Mouse (Mus musculus) right cerebral cortex, adult 18-20 months (tissue): ENCODE measurements around the gene Gm4969.
"Not testable (repeated sequence)": the region's sequence is repeated elsewhere in the genome, so short reads cannot be mapped to it uniquely, and the experiment has no call there.

ENCODE experiments used
- DNase-seq: peaks from one replicate; pipeline ENCODE4 v3.0.0; 2022; ENCODE audit warnings: mixed read lengths

Gm4969 gene

GRCm38 (mm10) chr7:19092381-19093173, 25.6 kb downstream of the Gm4969 start:
- DNase-seq, result no peak

DNA sequence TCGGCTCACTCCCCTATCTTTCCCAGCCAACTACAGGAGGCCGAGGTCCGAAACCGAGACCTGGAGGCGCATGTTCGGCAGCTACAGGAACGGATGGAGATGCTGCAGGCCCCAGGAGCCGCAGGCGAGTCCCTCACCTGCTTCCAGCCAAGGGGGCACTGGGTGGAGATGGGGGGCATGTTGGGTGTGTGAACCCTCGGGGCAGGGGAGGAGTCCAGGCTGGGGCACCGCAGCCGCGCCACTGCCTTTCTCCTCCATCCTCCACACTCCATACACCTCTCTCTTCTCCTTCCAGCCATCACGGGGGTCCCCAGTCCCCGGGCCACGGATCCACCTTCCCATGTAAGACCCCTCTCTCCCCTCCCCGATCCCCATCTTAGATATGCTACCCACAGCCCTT, 26.3 kb downstream of the Gm4969 start:
- DNase-seq, result no peak

GRCm38 (mm10) chr7:19088813-19089212, 29.4 kb downstream of the Gm4969 start:
- peak; percentile 61 for DNase-seq

DNA sequence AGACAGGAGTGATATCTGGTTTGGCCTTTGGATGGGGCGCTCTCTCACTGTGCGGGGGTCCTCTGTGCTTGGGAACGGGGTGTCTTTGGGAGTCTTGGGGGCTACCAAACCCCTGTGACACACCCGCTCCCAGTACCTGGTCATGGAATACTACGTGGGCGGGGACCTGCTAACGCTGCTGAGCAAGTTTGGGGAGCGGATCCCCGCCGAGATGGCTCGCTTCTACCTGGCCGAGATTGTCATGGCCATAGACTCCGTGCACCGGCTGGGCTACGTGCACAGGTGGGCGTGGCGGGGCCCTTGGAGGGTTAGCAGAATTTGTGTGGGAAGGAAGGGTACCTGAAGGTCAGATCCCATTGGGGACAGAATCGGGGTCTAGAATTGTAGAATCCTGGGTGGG, 31.4 kb downstream of the Gm4969 start:
- DNase-seq, result no peak

DNA sequence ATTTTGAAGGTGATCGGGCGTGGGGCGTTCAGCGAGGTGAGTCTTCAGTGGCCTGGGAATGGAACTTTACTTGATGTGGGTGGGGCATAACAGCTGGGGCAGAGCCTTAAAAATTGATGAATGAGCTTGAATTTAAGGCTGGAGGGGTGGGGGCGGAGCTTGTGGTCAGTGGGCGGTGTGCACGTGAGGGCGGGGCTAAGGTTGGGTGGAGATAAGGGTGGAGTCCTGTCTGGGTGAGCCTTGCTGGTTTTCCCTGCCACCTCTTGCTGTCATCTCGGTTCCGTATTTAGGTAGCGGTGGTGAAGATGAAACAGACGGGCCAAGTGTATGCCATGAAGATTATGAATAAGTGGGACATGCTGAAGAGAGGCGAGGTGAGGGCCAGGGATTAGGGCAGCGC, 32.1 kb downstream of the Gm4969 start:
- no peak for DNase-seq

GRCm38 (mm10) chr7:19085495-19085894, 32.7 kb downstream of the Gm4969 start:
- DNase-seq, result no peak

- no peak for DNase-seq
Observed at GRCm38 (mm10) chr7:19084921-19085473, 33.2 kb downstream of the Gm4969 start.

GRCm38 (mm10) chr7:19084277-19084771, 33.8 kb downstream of the Gm4969 start:
- no peak for DNase-seq

DNA sequence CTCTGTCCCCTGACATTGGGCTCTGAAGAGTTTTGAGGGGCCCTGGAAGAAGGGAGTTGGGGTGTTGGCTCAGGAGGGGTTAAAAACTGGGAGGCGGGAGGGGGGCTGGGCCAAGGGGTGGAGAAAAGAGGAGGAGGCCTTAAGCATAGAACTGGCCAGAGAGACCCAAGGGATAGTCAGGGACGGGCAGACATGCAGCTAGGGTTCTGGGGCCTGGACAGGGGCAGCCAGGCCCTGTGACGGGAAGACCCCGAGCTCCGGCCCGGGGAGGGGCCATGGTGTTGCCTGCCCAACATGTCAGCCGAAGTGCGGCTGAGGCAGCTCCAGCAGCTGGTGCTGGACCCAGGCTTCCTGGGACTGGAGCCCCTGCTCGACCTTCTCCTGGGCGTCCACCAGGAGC, 34.5 kb downstream of the Gm4969 start, which contains the start of gene Dmpk:
Gene Dmpk (plus strand): TSS at position 149 of the 400 bp plus-strand sequence.
- no peak for DNase-seq

DNA sequence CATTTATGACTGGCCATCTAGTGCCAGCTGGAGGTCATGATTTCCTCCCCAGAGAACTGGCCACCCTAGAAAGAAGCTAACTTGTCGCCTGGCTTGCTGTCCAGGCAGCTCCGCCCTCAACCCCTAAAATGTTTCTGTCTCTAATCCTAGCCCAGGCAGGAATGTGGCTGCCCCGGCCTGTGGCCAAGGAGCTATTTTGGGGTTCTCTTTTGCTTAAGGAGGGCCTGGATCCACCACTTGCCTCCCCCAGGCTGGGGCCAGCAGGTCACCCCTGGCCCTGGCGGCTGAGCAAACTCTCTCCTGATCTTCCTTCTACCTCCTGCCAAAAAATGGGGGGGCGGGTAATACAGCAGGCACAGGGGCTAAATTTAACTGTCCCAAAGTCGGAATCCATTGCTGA, 35.1 kb downstream of the Gm4969 start:
- no peak for DNase-seq

DNA sequence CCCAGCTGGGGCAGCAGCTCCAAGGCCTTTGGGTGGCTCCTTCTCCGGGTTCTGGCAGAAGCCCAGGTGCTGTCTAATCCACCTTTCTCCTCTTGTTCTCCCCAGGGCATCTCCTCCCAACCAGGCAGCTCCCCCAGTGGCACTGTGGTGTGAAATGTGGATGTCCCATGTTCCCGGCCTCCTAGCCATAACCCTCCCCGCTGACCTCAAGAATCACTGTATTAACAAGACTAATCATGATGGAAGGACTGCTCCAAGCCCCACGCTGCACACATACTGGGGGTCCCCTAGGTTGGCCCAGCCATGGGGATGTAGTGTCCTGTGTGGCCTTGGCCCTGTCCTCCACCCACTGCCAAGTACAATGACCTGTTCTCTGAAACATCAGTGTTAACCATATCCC, 36.0 kb downstream of the Gm4969 start:
- no peak for DNase-seq

DNA sequence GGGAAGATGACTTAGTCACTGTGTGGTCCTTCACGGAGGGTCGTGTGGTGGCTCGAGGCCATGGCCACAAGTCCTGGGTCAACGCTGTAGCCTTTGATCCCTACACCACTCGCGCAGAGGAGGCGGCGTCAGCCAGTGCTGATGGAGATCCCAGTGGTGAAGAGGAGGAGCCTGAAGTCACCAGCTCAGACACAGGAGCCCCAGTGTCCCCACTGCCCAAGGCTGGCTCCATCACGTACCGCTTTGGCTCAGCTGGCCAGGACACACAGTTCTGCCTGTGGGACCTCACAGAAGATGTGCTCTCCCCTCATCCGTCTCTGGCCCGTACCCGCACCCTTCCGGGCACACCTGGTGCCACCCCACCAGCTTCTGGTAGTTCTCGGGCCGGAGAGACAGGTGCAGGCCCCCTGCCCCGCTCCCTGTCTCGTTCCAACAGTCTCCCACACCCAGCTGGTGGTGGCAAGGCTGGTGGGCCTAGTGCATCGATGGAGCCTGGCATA, 37.7 kb downstream of the Gm4969 start:
- no peak for DNase-seq

DNA sequence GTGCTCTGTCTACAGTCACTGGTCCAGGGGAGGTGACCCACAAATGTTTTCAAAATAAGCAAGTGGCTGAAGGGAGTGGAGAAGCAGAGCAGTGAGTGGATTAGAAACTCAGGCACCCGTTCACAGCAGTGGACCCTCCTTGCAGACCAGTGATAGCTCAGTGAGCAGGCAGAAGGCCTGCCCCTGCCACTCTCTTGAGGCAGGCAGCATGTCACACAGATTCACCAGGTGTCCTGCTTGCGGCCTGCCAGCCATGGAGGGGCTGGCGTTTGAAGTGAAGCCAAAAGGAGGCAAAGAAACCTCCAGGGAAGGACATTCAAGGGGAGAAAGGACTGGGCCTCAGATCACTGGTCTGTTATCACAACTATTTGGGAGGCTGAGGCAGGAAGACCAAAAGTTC, 39.4 kb downstream of the Gm4969 start:
- no peak for DNase-seq

DNA sequence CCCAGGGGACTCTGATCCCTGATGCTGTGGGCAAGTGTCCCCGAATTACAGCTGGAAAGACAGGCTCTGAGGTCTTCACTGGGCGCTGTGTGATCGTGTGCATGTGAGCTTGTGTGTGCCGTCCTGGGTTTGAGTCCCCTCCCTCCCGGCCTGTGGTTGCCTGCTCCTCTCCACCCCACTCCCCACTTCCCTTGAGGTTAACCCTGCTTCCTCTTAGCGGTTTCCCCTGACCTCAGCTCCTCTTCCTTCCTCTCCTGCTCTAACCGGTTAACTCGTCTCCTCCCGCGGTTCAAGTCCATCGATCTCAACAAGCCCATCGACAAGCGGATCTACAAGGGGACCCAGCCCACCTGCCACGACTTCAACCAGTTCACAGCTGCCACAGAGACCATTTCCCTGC, 40.4 kb downstream of the Gm4969 start:
- no peak for DNase-seq

DNA sequence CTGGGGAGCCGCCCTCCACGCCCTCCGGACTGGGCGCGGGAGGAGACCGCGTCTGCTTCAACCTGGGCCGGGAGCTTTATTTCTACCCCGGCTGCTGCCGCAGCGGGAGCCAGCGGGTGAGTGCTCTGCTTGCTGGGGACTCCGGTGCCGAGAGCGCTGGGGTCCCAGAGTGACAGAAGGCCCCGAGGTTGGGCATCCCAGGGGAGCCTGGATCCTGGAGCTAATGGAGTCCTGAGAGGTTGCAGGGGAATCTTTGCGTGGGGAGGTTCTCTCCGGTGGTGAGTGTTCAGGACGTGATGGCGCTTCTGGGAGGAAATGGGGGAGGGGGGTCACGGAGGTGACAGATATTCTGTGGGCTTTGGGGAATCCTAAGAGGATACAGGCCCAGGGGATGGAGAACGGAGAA, 41.6 kb downstream of the Gm4969 start:
- no peak for DNase-seq

DNA sequence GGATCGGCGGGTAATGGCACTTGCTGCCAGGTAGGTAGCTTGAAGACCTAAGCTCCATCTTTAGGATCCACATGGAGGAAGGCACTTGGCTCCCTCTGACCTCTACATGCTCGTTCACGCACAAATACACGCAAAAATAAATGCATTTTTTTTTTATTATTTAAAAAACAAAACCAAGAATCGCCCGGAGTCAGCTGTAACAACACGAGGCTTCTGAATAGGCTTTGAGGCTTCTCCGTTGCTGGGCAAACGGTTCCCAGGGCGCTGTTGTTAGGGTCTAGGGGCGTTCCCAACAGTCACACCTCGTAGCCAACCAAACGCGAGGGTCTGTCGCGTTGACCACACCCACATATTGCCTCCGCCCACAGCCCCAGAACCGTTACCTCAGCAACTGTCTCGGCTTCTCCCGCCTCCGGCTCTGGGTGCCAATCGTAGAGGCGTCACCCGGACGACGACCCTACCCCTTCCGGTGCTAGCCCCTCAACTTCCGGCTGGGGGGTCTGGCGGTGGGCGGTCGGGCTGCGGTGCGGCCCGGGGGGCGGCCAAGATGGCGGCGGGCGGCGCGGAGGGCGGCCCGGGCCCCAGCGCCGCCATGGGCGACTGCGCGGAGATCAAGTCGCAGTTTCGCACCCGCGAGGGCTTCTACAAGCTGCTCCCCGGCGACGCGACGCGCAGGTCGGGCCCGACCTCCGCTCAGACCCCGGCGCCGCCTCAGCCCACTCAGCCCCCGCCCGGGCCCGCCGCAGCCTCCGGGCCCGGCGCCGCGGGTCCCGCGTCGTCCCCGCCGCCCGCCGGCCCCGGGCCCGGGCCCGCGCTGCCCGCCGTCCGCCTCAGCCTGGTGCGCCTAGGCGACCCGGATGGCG, 42.2 kb downstream of the Gm4969 start, which contains the start of gene Dmwd:
Gene Dmwd (plus strand): TSS at position 505 of the 863 bp plus-strand sequence.
- peak; percentile 97 for DNase-seq

GRCm38 (mm10) chr7:19075231-19075630, 42.9 kb downstream of the Gm4969 start:
- DNase-seq, result no peak

DNA sequence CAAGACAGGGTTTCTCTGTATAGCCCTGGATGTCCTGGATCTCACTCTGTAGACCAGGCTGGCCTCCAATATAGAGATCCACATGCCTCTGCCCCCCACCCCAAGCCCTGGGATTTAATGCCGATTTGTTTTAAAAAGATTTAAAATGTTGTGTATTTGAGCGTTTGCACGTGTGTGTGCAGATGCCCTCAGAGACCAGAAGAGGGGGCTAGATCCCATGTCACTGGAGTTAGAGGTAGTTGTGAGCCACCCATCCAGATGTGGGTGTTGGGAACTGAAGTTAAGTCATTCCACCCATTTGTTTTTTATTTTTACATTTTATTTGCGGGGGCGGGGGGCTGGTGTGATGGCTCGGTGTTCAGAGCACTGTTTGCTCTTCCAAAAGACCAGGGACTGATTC, 43.7 kb downstream of the Gm4969 start:
- DNase-seq, result no peak

DNA sequence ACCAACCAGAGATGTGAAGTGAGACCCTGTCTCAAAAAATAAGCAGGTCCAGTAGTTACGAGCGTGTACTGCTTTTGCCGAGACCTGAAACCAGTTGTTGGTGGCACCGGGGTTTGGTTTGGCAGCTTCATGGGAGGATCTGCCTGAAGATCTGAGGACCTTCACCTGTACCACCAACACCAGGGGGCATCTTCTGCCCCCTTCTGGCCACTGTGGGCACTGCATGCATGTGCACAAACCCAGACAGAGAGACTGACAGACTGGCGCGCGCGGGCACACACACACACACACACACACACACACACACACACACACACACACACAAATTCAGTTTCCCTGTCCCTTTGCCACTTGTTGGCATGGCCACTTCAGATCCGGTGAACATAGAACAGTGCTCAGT, 44.7 kb downstream of the Gm4969 start:
- DNase-seq, result no peak

- DNase-seq, result not testable (repeated sequence)
Observed at GRCm38 (mm10) chr7:19071024-19071423, 47.1 kb downstream of the Gm4969 start.

DNA sequence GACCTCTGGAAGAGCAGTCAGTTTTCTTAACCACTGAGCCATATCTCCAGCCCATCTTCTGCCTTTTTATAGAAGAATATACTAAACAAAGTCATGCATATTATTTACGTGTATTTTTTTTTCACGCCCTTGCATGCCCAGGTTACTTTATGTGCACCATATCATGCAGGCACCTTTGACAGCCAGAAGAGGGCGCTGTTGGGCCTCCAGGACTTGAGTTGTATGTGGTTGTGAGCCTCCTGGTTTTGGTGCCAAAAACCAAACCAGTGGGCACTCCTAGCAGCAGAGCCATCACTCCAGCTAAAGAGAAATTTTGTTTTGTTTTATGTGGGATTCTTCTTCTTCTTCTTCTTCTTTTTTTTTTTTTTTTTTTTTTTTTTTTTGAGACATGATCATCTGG, 48.7 kb downstream of the Gm4969 start:
- DNase-seq, result no peak

GRCm38 (mm10) chr7:19068707-19069106, 49.5 kb downstream of the Gm4969 start:
- DNase-seq, result no peak

DNA sequence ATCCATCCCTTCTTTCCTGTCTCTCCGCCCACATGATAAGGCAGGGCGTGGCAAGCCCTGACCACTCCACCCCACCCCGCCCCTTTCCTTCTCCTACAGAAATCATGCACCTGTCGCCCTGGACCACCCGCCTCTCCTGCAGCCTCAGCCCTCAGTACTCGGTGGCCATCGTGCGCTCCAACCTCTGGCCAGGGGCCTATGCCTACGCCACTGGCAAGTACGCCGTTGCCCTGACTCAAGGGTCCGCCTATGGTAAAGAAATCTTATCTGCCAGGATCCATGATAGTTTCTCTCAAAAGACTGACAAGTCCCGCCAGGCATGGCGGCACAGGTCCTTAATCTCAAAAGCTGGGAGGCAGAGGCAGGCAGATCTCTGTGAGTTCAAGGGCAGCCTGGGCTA, 50.2 kb downstream of the Gm4969 start:
- no peak for DNase-seq
